In the genomic region with DNA sequence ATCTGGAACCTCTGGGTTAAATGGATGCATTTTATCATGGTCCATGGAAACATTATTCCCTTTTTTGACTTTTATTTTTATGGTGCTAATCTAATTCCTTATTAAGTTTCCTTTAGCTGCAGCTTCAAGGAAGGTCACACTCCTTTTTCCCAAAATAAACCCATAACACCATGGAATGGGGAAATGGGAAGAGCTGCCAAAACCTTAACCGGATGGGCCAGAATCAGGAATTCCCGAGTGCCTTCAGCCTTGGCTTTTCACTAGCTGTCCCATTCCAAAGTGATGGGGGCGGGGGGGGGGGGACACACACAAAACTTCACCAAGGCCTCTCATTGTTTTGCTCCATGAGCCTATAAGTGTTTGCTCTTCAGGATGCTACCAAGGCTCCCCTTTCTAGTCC, we compare ENCODE assay signal across 15 mouse cellular contexts.
DNase-seq lines count a peak whose midpoint lies in the region; ATAC-seq and TF ChIP-seq lines count a peak whose summit lies in the region.
"Had no signal": no experiment of that assay in that cellular context is flagged by ENCODE, and none has a peak within 500 bp of the region (broad histone marks: within the 10 kb centered on the region; RNA-seq: fewer than 3 reads in every experiment).

No protein-coding gene starts in this region.

- no peak overlapping the region for H3K4me3 ChIP-seq in heart, embryonic 12.5 days
- no peak overlapping the region for H3K4me3 ChIP-seq in limb, embryonic 14.5 days (replicated peaks; ENCODE audit: low read length)
- H3K4me3 ChIP-seq in limb, embryonic 10.5 days = no peak overlapping the region
- no peak overlapping the region for H3K4me3 ChIP-seq in heart, embryonic 16.5 days (ENCODE audit: low read length)
- H3K4me3 ChIP-seq: forebrain, embryonic 15.5 days; hindbrain, embryonic 10.5 days; neural tube, embryonic 12.5 days had no signal

- H3K4me1 ChIP-seq in heart, embryonic 12.5 days (replicated peaks) = peaks cover 6% of the 10 kb centered on the region
- no peaks in the 10 kb centered on the region for H3K4me1 ChIP-seq in limb, embryonic 14.5 days (ENCODE audit: control insufficient read depth, insufficient read depth, low read length)
- no peaks in the 10 kb centered on the region for H3K4me1 ChIP-seq in limb, embryonic 10.5 days
- peaks cover 9% of the 10 kb centered on the region for H3K4me1 ChIP-seq in heart, embryonic 16.5 days (ENCODE audit: control insufficient read depth, insufficient read depth, low read length)
- H3K4me1 ChIP-seq: forebrain, embryonic 15.5 days; hindbrain, embryonic 10.5 days; neural tube, embryonic 12.5 days had no signal

- no peak overlapping the region for H3K4me2 ChIP-seq in heart, embryonic 12.5 days
- no peak overlapping the region for H3K4me2 ChIP-seq in limb, embryonic 14.5 days (replicated peaks; ENCODE audit: low read depth, low read length, severe bottlenecking)
- H3K4me2 ChIP-seq in heart, embryonic 16.5 days (ENCODE audit: low read depth, low read length) = no peak overlapping the region
- H3K4me2 ChIP-seq: forebrain, embryonic 15.5 days; neural tube, embryonic 12.5 days had no signal

- 84% methylated on average over 3 of the region's 3 CpGs for WGBS in heart, embryonic 12.5 days
- WGBS in limb, embryonic 14.5 days = 78% methylated on average over 3 of the region's 3 CpGs
- 83% methylated on average over 3 of the region's 3 CpGs for WGBS in limb, embryonic 10.5 days
- 69% methylated on average over 3 of the region's 3 CpGs for WGBS in heart, embryonic 16.5 days

- no peak for TF ChIP-seq POLR2A in limb, embryonic 14.5 days (IDR thresholded peaks at IDR 0.05; ENCODE audit: borderline replicate concordance, extremely low read depth, insufficient read depth, insufficient read length)

- H3K36me3 ChIP-seq in heart, embryonic 12.5 days = no peaks in the 10 kb centered on the region; the same call in 1 of the 2 replicates
- H3K36me3 ChIP-seq in limb, embryonic 14.5 days (ENCODE audit: control insufficient read depth, insufficient read depth, low read length) = no peaks in the 10 kb centered on the region
- H3K36me3 ChIP-seq in limb, embryonic 10.5 days = no peaks in the 10 kb centered on the region
- peaks cover 5% of the 10 kb centered on the region; the same call in 1 of the 2 replicates for H3K36me3 ChIP-seq in heart, embryonic 16.5 days (ENCODE audit: control insufficient read depth, insufficient read depth)
- H3K36me3 ChIP-seq: forebrain, embryonic 15.5 days; hindbrain, embryonic 10.5 days; neural tube, embryonic 12.5 days had no signal

- DNase-seq in heart, adult 18-20 months = peak; percentile 66 to 81
- peak; percentile 17 for DNase-seq in limb, embryonic 14.5 days (ENCODE audit: low spot score)
- no peak for DNase-seq in limb, embryonic 10.5 days (ENCODE audit: low spot score)
- DNase-seq in kidney, postnatal 36 days = peak; percentile 48 to 56
- DNase-seq in right cerebral cortex, adult 2 months (ENCODE audit: low spot score in 2 of 2) = no peak
- DNase-seq: adrenal gland, postnatal 14 days; cerebellum, adult 9-10 months; liver; lung, adult 18-20 months; thymus, adult 2 months had no signal

- H3K9ac ChIP-seq in heart, embryonic 12.5 days = no peak overlapping the region
- H3K9ac ChIP-seq in limb, embryonic 14.5 days (ENCODE audit: low read depth, low read length, severe bottlenecking) = no peak overlapping the region
- H3K9ac ChIP-seq in heart, embryonic 16.5 days (ENCODE audit: low read length) = no peak overlapping the region
- H3K9ac ChIP-seq: forebrain, embryonic 15.5 days; neural tube, embryonic 12.5 days had no signal

- no peak for ATAC-seq in heart, embryonic 12.5 days (ENCODE audit: insufficient number of reproducible peaks, low FRiP score)
- ATAC-seq in limb, embryonic 14.5 days (ENCODE audit: low FRiP score, low read depth) = no peak
- ATAC-seq in heart, embryonic 16.5 days (replicated peaks; ENCODE audit: extremely low read depth, insufficient read depth, low FRiP score) = no peak
- ATAC-seq: forebrain, embryonic 15.5 days had no signal

- H3K9me3 ChIP-seq in heart, embryonic 12.5 days (replicated peaks) = no peaks in the 10 kb centered on the region; the same call in 1 of the 2 replicates
- H3K9me3 ChIP-seq in limb, embryonic 14.5 days (ENCODE audit: control insufficient read depth, low read length) = no peaks in the 10 kb centered on the region
- H3K9me3 ChIP-seq in limb, embryonic 10.5 days (replicated peaks) = no peaks in the 10 kb centered on the region
- H3K9me3 ChIP-seq in heart, embryonic 16.5 days (replicated peaks; ENCODE audit: control insufficient read depth, low read length) = no peaks in the 10 kb centered on the region
- H3K9me3 ChIP-seq: forebrain, embryonic 15.5 days; hindbrain, embryonic 10.5 days; neural tube, embryonic 12.5 days had no signal

- H3K27me3 ChIP-seq in heart, embryonic 12.5 days (replicated peaks) = no peaks in the 10 kb centered on the region
- H3K27me3 ChIP-seq in limb, embryonic 14.5 days (ENCODE audit: control insufficient read depth, insufficient read depth, low read length) = no peaks in the 10 kb centered on the region
- no peaks in the 10 kb centered on the region for H3K27me3 ChIP-seq in limb, embryonic 10.5 days (ENCODE audit: low read depth, poor library complexity, severe bottlenecking)
- no peaks in the 10 kb centered on the region for H3K27me3 ChIP-seq in heart, embryonic 16.5 days (ENCODE audit: control insufficient read depth, insufficient read depth, low read length)
- H3K27me3 ChIP-seq: forebrain, embryonic 15.5 days; neural tube, embryonic 12.5 days had no signal

- no peak overlapping the region for H3K27ac ChIP-seq in heart, embryonic 12.5 days (ENCODE audit: poor library complexity, severe bottlenecking)
- no peak overlapping the region for H3K27ac ChIP-seq in limb, embryonic 14.5 days (replicated peaks; ENCODE audit: low read depth, low read length)
- H3K27ac ChIP-seq in limb, embryonic 10.5 days = no peak overlapping the region
- H3K27ac ChIP-seq in heart, embryonic 16.5 days (ENCODE audit: low read length) = 0 out of 2 replicates have a peak overlapping the region, but pooled peaks have one; percentile 8
- H3K27ac ChIP-seq: forebrain, embryonic 15.5 days; hindbrain, embryonic 10.5 days; neural tube, embryonic 12.5 days had no signal

Comparison
In these comparisons a context has a peak if more than half of its experiments do, and no peak if none do; other contexts are left out.
1. DNase-seq: peak in heart, adult 18-20 months (2 of 2), limb, embryonic 14.5 days (single experiment) and kidney, postnatal 36 days (2 of 2); none in limb, embryonic 10.5 days (single experiment) and right cerebral cortex, adult 2 months (0 of 2).